Mouse (Mus musculus) erythroblast, embryonic 14.5 days (primary cell): Measurements from ENCODE around the gene Hemk1.

Source experiments
- GATA1 ChIP-seq: IDR thresholded peaks from 2 replicates; pipeline ENCODE4 v1.6.1; 2012; ENCODE audit warnings: low read length, inconsistent platforms, mixed read lengths
- TAL1 ChIP-seq: IDR thresholded peaks from 3 replicates; pipeline ENCODE4 v1.6.1; 2012; ENCODE audit warnings: low read length, inconsistent platforms, mixed read lengths

DNA sequence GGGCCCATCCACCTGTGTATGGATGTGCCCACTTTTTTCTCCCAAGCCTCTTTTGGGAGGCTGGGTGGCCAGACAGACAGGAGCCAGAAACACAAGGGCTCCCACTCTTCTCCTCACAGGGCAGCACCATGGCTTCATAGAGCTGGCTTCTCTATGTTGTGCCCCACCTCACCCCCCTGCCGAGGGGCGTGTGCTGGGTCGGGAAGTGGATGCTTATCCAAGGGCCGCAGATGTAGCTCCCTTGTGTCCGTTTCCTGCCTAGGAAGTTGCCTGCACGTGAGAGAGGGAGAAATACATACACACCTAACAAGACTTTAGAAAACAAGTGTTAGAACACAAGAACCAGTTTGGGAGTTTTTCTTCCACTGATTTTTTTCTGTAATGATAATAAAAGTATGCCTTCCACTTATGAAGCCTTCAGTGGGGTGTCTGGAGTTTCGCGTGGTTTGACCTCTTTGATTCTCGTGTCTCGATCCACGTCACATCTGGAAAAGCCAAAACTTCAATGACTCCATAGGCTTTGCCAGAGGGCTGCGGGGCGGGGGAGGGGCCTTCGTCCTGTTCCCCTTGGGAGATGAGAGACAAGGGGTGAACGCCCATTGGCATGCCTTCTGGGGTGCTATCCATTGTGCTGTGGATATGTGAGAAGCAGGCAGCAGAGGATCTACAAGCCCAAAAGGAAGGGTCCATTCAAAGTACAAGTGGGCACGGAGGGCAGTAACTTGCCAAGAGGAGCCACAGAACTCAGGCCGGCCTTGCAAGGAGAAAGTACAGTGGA is 36.4 kb downstream of the Hemk1 start:
- TF ChIP-seq GATA1 = no peak
- TF ChIP-seq TAL1 = no peak
